Mouse (Mus musculus): ENCODE results near the gene Fhl1. TPM values are rescaled to one million over a fixed set of nuclear protein-coding genes. Genes with fewer than 3 reads are reported as not detected.

The Fhl1 gene
- polyA plus RNA-seq, 1 experiment from 2014 or later: 139 TPM

DNA sequence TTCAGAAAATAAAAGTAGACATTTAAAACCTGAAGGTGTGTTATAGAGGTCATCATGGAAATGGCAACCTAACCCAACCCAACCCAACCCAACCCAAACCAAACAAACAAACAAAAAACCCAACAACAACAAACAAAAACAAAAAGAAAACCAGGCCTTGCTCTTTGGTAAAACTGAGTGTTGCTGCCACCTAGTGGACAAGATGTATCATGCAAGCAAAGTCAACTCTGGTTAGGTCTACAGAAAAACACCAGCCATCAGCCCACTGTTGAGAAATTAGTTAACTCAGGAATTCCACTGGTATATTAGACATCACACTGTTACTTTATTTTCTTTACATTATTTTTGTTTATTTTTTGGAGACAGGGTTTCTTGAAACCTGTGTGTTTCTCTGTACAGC lies 107.8 kb downstream of the Fhl1 start:
- Histone ChIP-seq H3K4me1 (replicated peaks) (no peaks in the 10 kb centered on the region), H3K36me3 (no peaks in the 10 kb centered on the region), H3K4me3 (no peak overlapping the region), H3K27me3 (no peaks in the 10 kb centered on the region), H3K9ac (no peak overlapping the region), H3K4me2 (no peak overlapping the region), H3K27ac (replicated peaks) (no peak overlapping the region), H3K9me3 (no peaks in the 10 kb centered on the region)
- no peak for ATAC-seq (ENCODE audit: low read depth)

DNA sequence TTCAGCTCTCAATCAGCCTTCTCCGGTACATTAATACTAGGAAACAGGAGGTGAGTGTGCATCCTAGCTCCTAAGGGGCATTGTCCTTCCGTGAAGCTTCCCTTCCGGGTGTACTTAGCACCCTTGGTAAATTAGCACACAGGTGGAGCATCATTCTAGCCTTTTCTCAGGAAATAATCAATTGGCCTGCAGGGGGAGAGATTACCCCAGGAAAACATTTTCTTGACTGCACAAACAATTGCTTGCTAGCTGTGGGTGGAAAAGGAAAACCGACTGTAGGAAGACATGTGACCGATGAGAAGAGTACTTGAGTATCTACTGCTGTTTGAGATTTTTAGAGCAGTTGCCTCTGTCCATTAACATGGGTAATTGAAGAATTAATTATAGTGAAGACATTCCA lies 109.7 kb downstream of the Fhl1 start:
- Histone ChIP-seq H3K36me3 (no peaks in the 10 kb centered on the region), H3K4me3 (no peak overlapping the region), H3K27ac (replicated peaks) (no peak overlapping the region), H3K4me1 (replicated peaks) (no peaks in the 10 kb centered on the region), H3K9ac (no peak overlapping the region), H3K4me2 (no peak overlapping the region), H3K27me3 (no peaks in the 10 kb centered on the region), H3K9me3 (no peaks in the 10 kb centered on the region)
- WGBS: 74% methylated on average over 5 of the region's 5 CpGs
- ATAC-seq (ENCODE audit: low read depth): no peak

Other genes starting within 250 kb of the Fhl1 start
- gene Gm10477, start 207.0 kb upstream of the Fhl1 start, polyA plus RNA-seq (2015; fragmentation: Nextera tagmentation; extraction: Ambion mirVana): not detected in 2 replicates
- not detected in 2 replicates for gene Gm648, start 182.2 kb upstream of the Fhl1 start, polyA plus RNA-seq (2015; fragmentation: Nextera tagmentation; extraction: Ambion mirVana)
- 56.5 and 59.4 TPM in 2 replicates for gene Mmgt1, start 133.7 kb upstream of the Fhl1 start, polyA plus RNA-seq (2015; fragmentation: Nextera tagmentation; extraction: Ambion mirVana)
- gene Slc9a6, start 122.0 kb upstream of the Fhl1 start, polyA plus RNA-seq (2015; fragmentation: Nextera tagmentation; extraction: Ambion mirVana): 41.3 and 49.0 TPM in 2 replicates
- gene Map7d3, start 90.5 kb downstream of the Fhl1 start, polyA plus RNA-seq (2015; fragmentation: Nextera tagmentation; extraction: Ambion mirVana): 0.88 and 1.1 TPM in 2 replicates
- gene Adgrg4, start 138.4 kb downstream of the Fhl1 start, polyA plus RNA-seq (2015; fragmentation: Nextera tagmentation; extraction: Ambion mirVana): 0.03 TPM in 1 of 2 replicates, not detected in the other